Mouse (Mus musculus): ENCODE data around the gene Fam131b. TPM values are rescaled to one million over a fixed set of nuclear protein-coding genes. Genes with fewer than 3 reads are reported as not detected.

Gene Fam131b
- polyA plus RNA-seq, 1 experiment: 0.92 TPM

GRCm38 (mm10) chr6:42328757-42329156, 4.3 kb upstream of the Fam131b start:
- DNase-seq (ENCODE audit: low spot score): no peak

- DNase-seq (ENCODE audit: low spot score): no peak
Observed at GRCm38 (mm10) chr6:42326509-42326908, 2.1 kb upstream of the Fam131b start.

DNA sequence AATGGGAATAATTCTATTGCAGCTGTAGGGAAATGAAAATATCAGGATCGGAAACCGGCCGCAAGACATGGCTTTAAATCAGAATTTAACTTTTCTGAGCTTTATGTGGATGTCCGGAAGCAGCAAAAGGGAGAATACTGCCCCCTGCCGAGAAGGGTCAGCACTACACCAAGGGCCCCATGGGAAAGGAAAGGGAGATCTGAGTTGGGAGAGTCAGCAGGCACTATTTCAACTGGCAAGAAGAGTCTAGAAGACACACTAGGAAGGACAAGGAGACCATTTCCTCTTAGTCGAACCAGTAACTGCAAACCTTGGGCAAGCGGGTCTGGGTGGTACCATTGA, 796 bp upstream of the Fam131b start:
- DNase-seq (ENCODE audit: low spot score): peak; percentile 58

DNA sequence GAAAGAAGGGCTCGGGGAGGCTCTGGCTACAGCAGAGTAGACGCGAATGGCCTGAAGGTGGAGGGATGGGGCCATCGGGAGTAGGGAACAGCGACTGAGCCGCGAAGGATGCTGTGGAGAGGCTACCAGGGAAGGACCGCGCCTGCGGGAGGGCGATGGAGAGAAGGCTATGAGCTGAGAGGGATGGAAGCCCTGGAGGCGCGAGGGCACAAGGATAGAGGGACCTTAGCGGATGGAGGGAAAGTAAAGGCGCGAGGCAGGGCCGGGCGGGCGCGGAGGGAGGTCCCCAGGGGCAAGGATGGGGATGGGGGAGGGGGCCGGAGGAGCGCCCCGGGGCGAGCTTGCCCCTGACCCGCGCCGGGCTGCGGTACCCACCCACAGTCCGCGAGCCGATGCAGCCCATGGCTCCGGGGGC, 369 bp downstream of the Fam131b start:
- DNase-seq (ENCODE audit: low spot score): no peak

- DNase-seq (ENCODE audit: low spot score): no peak
Observed at GRCm38 (mm10) chr6:42323371-42324066, 924 bp downstream of the Fam131b start.

DNA sequence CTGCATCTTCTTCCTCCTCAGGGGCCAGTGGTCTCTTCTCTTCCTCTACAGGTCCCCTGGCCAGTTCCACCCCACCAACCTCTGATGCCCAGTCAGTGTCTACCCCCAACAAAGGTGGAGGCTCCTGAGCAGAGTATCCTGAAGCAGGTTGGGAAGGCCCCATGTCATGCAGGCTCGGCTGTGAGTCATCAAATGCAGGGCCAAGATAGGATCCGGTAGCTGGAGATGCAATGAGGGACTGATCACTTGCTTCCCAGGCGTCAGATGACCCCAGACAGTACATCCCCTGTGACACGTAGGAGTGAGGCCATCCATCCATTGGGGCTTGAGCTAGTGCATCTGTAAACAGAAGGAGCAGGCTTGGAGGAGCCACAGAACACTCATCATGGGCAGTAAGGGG, 6.2 kb downstream of the Fam131b start:
- DNase-seq (ENCODE audit: low spot score): no peak

- DNase-seq (ENCODE audit: low spot score): no peak
Observed at GRCm38 (mm10) chr6:42310427-42311053, 13.9 kb downstream of the Fam131b start.

DNA sequence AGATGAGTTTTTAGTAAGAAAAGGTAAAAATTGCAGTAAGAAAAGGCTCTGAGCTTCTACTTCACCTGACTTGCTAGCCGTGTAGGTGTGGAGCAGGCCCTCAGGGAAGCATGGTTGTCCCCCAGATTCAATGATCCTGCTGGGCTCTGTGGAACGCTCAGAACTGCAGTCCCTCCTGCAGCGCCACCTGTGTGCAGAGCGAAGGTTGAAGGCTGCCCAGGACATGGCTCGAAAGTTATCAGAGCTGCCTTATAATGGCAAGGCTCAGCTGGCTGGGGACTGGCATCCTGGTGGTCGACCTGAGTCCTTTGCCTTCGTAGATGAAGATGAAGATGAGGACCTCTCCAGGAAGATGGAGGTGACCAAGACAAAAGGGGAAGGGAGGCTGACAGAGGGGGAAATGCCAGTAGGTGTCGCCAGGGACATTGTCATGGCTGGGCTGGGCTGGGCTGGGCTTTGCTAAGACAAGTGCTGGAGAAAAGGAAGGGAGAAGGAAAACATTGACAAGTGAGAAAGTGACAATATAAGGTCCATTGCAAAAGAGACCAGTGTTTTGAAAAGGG, 14.5 kb downstream of the Fam131b start:
- DNase-seq (ENCODE audit: low spot score): no peak

GRCm38 (mm10) chr6:42299362-42299761, 25.1 kb downstream of the Fam131b start:
- no peak for DNase-seq (ENCODE audit: low spot score)

GRCm38 (mm10) chr6:42295549-42296094, 28.8 kb downstream of the Fam131b start:
- DNase-seq (ENCODE audit: low spot score): no peak

DNA sequence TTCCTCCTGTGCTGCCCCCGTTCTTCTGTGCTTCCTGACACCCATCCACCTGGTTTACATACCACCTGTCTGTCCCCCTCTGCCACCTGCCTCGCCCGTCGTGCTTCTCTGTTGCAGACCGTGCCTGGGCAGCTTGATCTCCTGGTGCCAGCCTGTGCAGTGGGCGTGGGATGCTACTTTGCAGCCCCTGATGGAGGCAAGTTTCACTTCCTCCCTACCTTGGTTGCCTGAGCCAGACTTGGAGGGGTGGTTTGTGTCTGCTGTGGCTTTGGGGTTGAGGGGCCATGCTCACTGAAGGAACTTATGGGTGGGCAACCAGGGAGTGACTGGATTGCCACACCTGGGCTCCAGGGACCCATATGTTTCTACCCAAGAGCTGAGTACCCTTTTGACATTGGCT, 31.1 kb downstream of the Fam131b start:
- DNase-seq (ENCODE audit: low spot score): no peak

GRCm38 (mm10) chr6:42287562-42287961, 36.9 kb downstream of the Fam131b start:
- DNase-seq (ENCODE audit: low spot score): no peak

- no peak for DNase-seq (ENCODE audit: low spot score)
Observed at GRCm38 (mm10) chr6:42286448-42286847, 38.0 kb downstream of the Fam131b start, which contains the start of gene Clcn1. Gene Clcn1, plus strand, starts transcription at chr6:42286685.

DNA sequence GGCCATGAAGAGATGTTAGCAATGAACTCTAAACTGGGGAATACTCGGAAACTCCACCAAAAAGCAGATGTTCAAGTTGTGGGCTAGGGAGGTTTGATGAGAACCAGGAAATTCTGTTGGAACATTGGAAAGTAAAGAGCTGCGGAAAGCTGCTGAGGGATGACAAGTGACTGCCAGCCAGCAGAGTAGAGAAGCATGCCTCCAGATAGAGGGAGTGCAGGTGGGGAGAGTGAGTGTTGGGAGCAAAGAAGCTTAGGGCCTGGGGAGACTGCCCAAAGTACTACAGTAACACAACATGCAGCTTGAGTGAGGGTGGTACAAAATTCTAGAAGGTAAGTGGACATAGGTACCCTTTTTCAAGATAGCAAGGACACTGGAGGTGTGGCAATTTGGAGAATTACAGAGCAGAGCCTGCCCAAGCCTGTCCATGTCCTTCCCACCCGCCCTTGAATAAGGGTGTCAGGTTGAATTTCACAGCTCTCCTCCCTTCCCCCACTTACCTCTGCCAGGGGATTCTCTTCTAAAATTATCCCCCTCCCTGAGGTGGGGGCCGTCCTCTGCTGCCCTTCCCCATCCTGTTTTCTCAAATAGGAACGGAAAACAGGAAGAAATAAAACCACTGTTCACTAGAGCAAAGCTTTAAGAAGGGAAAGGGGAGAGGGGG, 41.4 kb downstream of the Fam131b start:
- no peak for DNase-seq (ENCODE audit: low spot score)

- no peak for DNase-seq (ENCODE audit: low spot score)
Observed at GRCm38 (mm10) chr6:42276151-42276550, 48.3 kb downstream of the Fam131b start.

- no peak for DNase-seq (ENCODE audit: low spot score)
Observed at GRCm38 (mm10) chr6:42270817-42271216, 53.6 kb downstream of the Fam131b start.

- no peak for DNase-seq (ENCODE audit: low spot score)
Observed at GRCm38 (mm10) chr6:42265391-42266330, 58.8 kb downstream of the Fam131b start.
